Mouse (Mus musculus) CD4-positive, CD25-positive, alpha-beta regulatory T cell, adult 2 months (primary cell): Measurements from ENCODE around the gene Actr3.
"Not testable (repeated sequence)": the region's sequence is repeated elsewhere in the genome, so short reads cannot be mapped to it uniquely, and the experiment has no call there.

Source experiments
- DNase-seq: peaks from one replicate; pipeline ENCODE4 v3.0.0-alpha.2; 2012; ENCODE audit warnings: low read depth, low spot score

Gene Actr3

GRCm38 (mm10) chr1:125438826-125439225 is 3.3 kb upstream of the Actr3 start:
- no peak for DNase-seq

GRCm38 (mm10) chr1:125437927-125438326 is 2.4 kb upstream of the Actr3 start:
- peak; percentile 57 for DNase-seq

GRCm38 (mm10) chr1:125437161-125437560 is 1.6 kb upstream of the Actr3 start:
- no peak for DNase-seq

GRCm38 (mm10) chr1:125435018-125435368 is 534 bp downstream of the Actr3 start:
- no peak for DNase-seq

- DNase-seq = peak; percentile 86
Observed at GRCm38 (mm10) chr1:125434485-125435001, 984 bp downstream of the Actr3 start.

GRCm38 (mm10) chr1:125431286-125431685 is 4.2 kb downstream of the Actr3 start:
- DNase-seq = no peak

GRCm38 (mm10) chr1:125430737-125431136 is 4.8 kb downstream of the Actr3 start:
- peak; percentile 66 for DNase-seq

- no peak for DNase-seq
Observed at GRCm38 (mm10) chr1:125429984-125430383, 5.5 kb downstream of the Actr3 start.

GRCm38 (mm10) chr1:125428315-125428714 is 7.2 kb downstream of the Actr3 start:
- DNase-seq = no peak

GRCm38 (mm10) chr1:125426387-125427045 is 9.0 kb downstream of the Actr3 start:
- DNase-seq = peak; percentile 42

GRCm38 (mm10) chr1:125419906-125420305 is 15.6 kb downstream of the Actr3 start:
- DNase-seq = no peak

- no peak for DNase-seq
Observed at GRCm38 (mm10) chr1:125418732-125419131, 16.8 kb downstream of the Actr3 start.

GRCm38 (mm10) chr1:125407220-125407619 is 28.3 kb downstream of the Actr3 start:
- no peak for DNase-seq

GRCm38 (mm10) chr1:125395391-125395790 is 40.1 kb downstream of the Actr3 start:
- no peak for DNase-seq

GRCm38 (mm10) chr1:125393324-125393723 is 42.2 kb downstream of the Actr3 start:
- not testable (repeated sequence) for DNase-seq

GRCm38 (mm10) chr1:125390065-125390754 is 45.3 kb downstream of the Actr3 start:
- DNase-seq = peak; percentile 28

GRCm38 (mm10) chr1:125389634-125390033 is 45.9 kb downstream of the Actr3 start:
- DNase-seq = peak; percentile 26

- DNase-seq = no peak
Observed at GRCm38 (mm10) chr1:125388370-125388769, 47.2 kb downstream of the Actr3 start.

- DNase-seq = no peak
Observed at GRCm38 (mm10) chr1:125386217-125386616, 49.3 kb downstream of the Actr3 start.

- peak; percentile 80 for DNase-seq
Observed at GRCm38 (mm10) chr1:125382622-125383021, 52.9 kb downstream of the Actr3 start.

GRCm38 (mm10) chr1:125378889-125379288 is 56.6 kb downstream of the Actr3 start:
- no peak for DNase-seq

GRCm38 (mm10) chr1:125372855-125373254 is 62.7 kb downstream of the Actr3 start:
- no peak for DNase-seq

- DNase-seq = peak; percentile 82
Observed at GRCm38 (mm10) chr1:125370779-125371178, 64.7 kb downstream of the Actr3 start.
